Mouse (Mus musculus): ENCODE measurements around the gene Gm21972. TPM values are rescaled to one million over a fixed set of nuclear protein-coding genes. Genes with fewer than 3 reads are reported as not detected.

Gene Gm21972
- polyA plus RNA-seq, 1 experiment = 12.9 TPM

GRCm38 (mm10) chr1:86154133-86154823 is 20.8 kb downstream of the Gm21972 start, which contains the start of gene Armc9:
TSS of gene Armc9 (plus strand) at chr1:86154780.
- TF ChIP-seq GATA1 (IDR thresholded peaks at IDR 0.05; ENCODE audit: low read length) = no peak

GRCm38 (mm10) chr1:86154824-86155164 is 21.4 kb downstream of the Gm21972 start:
- no peak for TF ChIP-seq GATA1 (IDR thresholded peaks at IDR 0.05; ENCODE audit: low read length)

- no peak for TF ChIP-seq GATA1 (IDR thresholded peaks at IDR 0.05; ENCODE audit: low read length)
These were observed 22.6 kb downstream of the Gm21972 start for GRCm38 (mm10) chr1:86156075-86156474.

GRCm38 (mm10) chr1:86156595-86156994 is 23.2 kb downstream of the Gm21972 start:
- no peak for TF ChIP-seq GATA1 (IDR thresholded peaks at IDR 0.05; ENCODE audit: low read length)

- TF ChIP-seq GATA1 (IDR thresholded peaks at IDR 0.05; ENCODE audit: low read length) = no peak
These were observed 26.6 kb downstream of the Gm21972 start for GRCm38 (mm10) chr1:86160059-86160458.

GRCm38 (mm10) chr1:86160479-86160878 is 27.0 kb downstream of the Gm21972 start:
- TF ChIP-seq GATA1 (IDR thresholded peaks at IDR 0.05; ENCODE audit: low read length) = no peak

- no peak for TF ChIP-seq GATA1 (IDR thresholded peaks at IDR 0.05; ENCODE audit: low read length)
These were observed 27.6 kb downstream of the Gm21972 start for GRCm38 (mm10) chr1:86161061-86161460.

GRCm38 (mm10) chr1:86174602-86175001 is 41.2 kb downstream of the Gm21972 start:
- TF ChIP-seq GATA1 (IDR thresholded peaks at IDR 0.05; ENCODE audit: low read length) = no peak

GRCm38 (mm10) chr1:86176066-86176465 is 42.6 kb downstream of the Gm21972 start:
- no peak for TF ChIP-seq GATA1 (IDR thresholded peaks at IDR 0.05; ENCODE audit: low read length)

GRCm38 (mm10) chr1:86178462-86179253 is 45.2 kb downstream of the Gm21972 start:
- no peak for TF ChIP-seq GATA1 (IDR thresholded peaks at IDR 0.05; ENCODE audit: low read length)

GRCm38 (mm10) chr1:86182004-86182709 is 48.7 kb downstream of the Gm21972 start:
- no peak for TF ChIP-seq GATA1 (IDR thresholded peaks at IDR 0.05; ENCODE audit: low read length)

- no peak for TF ChIP-seq GATA1 (IDR thresholded peaks at IDR 0.05; ENCODE audit: low read length)
These were observed 50.3 kb downstream of the Gm21972 start for GRCm38 (mm10) chr1:86183577-86184263.

GRCm38 (mm10) chr1:86186762-86187161 is 53.3 kb downstream of the Gm21972 start:
- TF ChIP-seq GATA1 (IDR thresholded peaks at IDR 0.05; ENCODE audit: low read length) = no peak

- no peak for TF ChIP-seq GATA1 (IDR thresholded peaks at IDR 0.05; ENCODE audit: low read length)
These were observed 54.4 kb downstream of the Gm21972 start for GRCm38 (mm10) chr1:86187856-86188255.

GRCm38 (mm10) chr1:86188271-86188670 is 54.8 kb downstream of the Gm21972 start:
- no peak for TF ChIP-seq GATA1 (IDR thresholded peaks at IDR 0.05; ENCODE audit: low read length)

All from G1E-ER4 (cell line).